Mouse (Mus musculus) megakaryocyte-erythroid progenitor cell, adult 5 weeks (primary cell): ENCODE data around the gene Tas1r3. TPM values are rescaled to one million over a fixed set of nuclear protein-coding genes. Genes with fewer than 3 reads are reported as not detected.

Source experiments
- polyA plus RNA-seq: library from polyadenylated mRNA; stranded (reverse); fragments of >175 nt; gene quantifications from 2 replicates; pipeline ENCODE4 v1.2.3, GENCODE M21; 2012

The Tas1r3 gene
- 0.14 and 0.22 TPM in 2 replicates for polyA plus RNA-seq

DNA sequence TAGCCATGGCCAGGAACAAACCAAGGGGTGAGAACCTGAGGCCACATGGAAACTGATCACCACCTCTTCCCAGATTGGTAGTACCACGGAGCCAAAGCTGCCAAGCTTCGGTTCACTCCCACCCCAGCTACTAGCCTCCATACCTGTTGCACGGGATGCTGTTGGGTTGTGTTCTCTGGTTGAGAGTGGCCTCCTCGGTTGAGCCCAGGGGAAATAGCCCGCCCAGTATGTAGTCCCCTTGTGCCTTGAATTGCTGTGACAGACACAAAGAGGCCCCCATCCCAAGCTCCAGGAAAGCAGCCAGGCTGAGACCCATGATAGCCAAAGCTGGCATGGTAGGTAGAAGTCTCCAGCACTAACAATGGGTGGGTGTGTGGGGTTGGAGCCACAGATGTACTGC, at the start of gene Tas1r3:
Gene Tas1r3, minus strand, starts transcription at position 362 of the 400 bp plus-strand sequence.

DNA sequence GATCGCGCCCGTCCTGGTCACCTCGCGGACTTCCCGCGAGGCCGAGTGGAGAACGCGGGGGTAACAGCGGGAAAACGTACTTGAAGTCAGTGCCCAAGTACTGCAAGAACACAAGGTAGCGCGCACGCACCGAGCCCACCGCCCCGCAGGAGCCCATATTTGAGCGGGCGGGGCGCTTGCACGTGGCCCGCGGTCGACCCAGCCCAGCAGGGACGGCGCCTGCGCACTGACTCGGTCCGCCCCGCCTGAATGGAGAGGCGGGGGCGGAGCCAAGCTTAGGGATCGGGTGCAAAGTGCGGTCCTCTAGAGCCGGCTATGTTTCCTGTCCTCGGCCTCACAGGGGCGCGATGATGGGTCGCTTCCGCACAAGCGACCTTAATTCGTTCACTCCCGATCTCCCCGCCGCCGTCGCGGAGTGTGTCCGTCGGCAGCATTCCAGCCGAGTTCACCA, 28.4 kb upstream of the Tas1r3 start, which contains the start of the genes Pusl1 and Acap3:
Gene Pusl1, minus strand, starts transcription at position 231 of the 451 bp plus-strand sequence.
Gene Acap3, plus strand, starts transcription at position 272 of the 451 bp plus-strand sequence.

DNA sequence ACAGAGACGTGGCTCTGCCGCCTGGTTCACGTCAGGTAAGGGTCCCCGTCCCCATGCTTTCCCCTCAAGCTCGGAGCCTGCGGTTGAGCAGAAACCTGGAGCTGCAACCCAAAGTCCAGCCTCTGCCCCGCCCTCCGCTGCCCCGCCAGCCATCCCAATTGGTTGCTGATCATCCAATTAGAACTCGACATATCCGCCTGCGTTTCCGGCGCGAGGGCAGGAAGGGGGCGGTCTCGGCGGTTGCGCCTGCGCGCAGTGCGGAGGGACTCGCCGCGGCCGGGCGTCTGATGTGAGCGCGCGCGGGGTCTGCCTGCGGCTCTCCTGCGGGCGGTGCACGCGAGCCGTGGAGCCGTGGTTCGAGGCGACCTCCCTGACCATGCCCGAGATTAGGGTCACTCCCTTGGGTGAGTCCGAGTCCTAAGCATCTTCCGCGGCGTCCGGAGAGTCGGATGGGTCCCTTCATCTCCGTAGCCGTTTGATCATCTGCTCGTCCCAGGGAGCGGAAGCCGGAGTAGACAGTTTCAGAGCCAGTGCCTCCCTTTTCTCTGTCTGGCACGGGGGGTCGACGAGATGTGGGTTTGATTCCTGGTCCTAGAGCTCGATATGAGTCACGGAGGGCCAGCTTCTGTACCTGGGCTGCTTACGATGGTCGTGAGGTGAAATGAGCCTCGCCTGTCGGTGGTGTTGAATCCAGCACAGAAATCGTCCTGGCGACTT, 6.3 kb upstream of the Tas1r3 start, which contains the start of the genes Cptp and Ints11:
Gene Cptp, minus strand, starts transcription at position 124 of the 717 bp plus-strand sequence.
Gene Ints11, plus strand, starts transcription at position 230 of the 717 bp plus-strand sequence.

DNA sequence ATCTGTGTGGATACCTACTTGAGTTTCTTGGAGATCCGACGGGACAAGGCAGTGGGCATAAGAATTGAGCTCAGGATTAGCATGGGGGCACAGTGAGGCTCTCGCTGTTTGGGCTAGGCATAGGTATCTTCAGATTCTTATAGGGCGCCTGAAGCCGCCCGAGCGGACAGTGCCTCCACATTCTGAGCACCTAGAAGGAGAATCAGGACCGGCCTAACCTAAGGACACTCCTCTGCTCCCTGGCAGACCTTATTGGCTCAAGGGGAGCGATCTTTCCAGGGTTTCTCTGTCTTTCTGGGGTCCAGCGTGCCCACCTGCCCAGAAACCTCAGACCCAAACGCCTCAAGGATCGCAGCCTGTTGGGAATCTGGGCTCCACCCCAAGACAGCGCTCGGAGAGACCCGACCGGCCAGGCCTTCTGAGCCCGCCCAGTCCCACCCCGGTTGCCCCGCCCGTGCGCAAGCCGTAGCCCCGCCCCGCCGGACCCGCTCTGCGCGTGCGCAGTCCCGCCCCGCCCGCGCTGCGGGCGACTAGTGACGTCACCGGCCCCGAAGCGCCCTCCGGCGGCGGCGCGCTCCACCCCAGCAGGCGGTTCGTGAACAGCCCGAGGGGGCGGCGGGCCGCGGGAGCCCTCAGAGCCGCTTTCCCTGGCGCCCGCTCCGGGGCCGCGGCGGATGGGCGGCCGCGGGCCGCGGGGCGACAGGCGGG, 16.1 kb downstream of the Tas1r3 start, which contains the start of gene Dvl1:
Gene Dvl1, plus strand, starts transcription at position 532 of the 708 bp plus-strand sequence.

DNA sequence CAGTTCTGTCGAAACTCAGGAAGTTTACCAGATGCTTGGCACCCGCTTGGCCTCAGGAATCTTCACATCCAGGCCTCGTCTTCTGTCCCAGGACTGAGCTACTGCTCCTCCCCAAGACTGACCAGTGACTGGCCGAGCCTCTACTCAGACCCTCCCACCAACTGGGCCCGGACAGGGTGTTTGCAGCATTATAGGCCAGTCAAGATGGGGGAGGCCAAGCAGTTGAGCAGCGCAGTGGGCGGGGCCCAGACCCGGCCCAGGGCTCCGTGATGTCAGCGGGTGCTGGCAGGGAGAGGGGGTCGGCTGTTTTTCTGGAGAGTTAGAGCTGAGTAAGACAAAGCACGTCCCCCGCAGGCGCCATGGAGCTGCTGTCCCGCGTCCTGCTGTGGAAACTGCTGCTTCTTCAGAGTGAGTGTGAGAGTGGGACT, 23.7 kb downstream of the Tas1r3 start, which contains the start of gene Mxra8:
Gene Mxra8, plus strand, starts transcription at position 198 of the 428 bp plus-strand sequence.

DNA sequence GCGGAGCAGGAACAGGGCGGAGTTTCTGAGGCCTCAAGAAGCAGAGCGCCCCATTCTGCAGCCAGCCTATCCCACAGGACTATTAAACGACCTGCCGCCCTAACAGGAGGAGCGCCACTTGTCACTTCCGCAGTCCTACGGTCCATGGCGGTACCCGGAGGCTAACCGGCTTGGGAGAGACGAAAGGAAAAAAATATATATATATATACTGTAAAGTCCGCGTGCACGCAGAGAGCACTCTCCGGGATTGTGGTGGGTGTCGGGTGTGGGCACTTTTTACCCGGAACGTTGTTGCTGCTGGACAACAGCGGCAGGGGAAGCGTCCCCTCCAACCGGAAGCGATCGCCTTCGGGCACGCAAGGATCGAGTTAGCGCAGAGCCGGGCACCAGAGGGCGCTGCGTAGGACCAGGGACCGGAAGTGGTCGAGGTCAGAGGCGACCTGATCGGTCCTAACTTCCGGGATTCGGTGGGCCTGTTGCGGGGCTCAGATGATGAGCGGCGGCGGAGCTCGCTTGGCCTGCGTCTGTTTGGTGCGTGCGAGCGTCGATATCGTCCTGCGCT, 31.9 kb downstream of the Tas1r3 start, which contains the start of gene Aurkaip1:
Gene Aurkaip1, plus strand, starts transcription at position 68 of the 562 bp plus-strand sequence.

DNA sequence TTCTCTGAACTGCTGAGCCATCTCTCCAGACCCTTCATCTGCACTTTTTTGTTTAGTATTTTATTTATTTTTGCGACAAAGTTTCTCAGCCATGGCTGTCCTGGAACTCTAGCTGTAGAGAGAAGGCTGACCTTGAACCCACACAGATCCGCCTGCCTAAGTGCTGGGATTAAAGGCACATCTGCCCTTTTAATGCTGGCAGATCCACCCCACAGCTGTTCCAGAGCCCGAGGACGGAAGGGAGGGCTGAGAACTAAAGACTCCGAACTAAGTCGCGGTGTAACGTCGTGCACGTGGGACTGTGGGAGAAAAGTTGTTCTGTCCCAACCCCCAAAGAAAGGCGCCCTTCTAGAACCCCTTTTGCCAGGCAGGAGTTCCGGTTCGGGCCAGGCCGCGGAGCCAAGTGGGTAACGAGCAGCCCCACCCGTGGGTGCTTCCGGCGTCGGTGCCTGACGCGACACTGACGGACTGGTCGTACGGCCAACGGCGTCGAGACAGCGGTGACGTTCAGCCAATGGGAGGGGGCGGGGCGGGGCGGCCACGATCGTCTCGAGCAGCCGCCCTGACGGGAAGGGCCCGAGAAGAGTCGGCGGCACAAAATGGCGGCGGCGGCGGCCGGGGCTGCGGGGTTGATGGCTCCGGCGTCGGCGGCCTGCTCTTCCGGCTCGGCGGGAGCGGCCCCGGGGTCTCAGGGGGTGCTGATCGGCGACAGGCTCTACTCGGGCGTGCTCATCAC, 51.1 kb downstream of the Tas1r3 start, which contains the start of gene Ccnl2:
Gene Ccnl2, plus strand, starts transcription at position 561 of the 736 bp plus-strand sequence.

Other genes starting within 250 kb of the Tas1r3 start
- gene Cdk11b, start 238.5 kb downstream of the Tas1r3 start, polyA plus RNA-seq, result 99.3 and 148 TPM in 2 replicates
- gene Gm10563, start 218.0 kb downstream of the Tas1r3 start, polyA plus RNA-seq, result not detected in 2 replicates
- 1.5 TPM in 2 replicates for gene Mmp23, start 210.0 kb downstream of the Tas1r3 start, polyA plus RNA-seq
- gene Mib2, start 194.2 kb downstream of the Tas1r3 start, polyA plus RNA-seq, result 55.6 and 61.6 TPM in 2 replicates
- gene Fndc10, start 169.0 kb downstream of the Tas1r3 start, polyA plus RNA-seq, result 5.3 and 7.8 TPM in 2 replicates
- gene Ssu72, start 158.6 kb downstream of the Tas1r3 start, polyA plus RNA-seq, result 48.9 and 53.6 TPM in 2 replicates
- gene Tmem240, start 128.6 kb downstream of the Tas1r3 start, polyA plus RNA-seq, result 0.53 and 1.3 TPM in 2 replicates
- gene Atad3a, start 102.3 kb downstream of the Tas1r3 start, polyA plus RNA-seq, result 56.6 and 80.5 TPM in 2 replicates
- gene Vwa1, start 88.7 kb downstream of the Tas1r3 start, polyA plus RNA-seq, result 0.02 and 0.09 TPM in 2 replicates
- gene Tmem88b, start 77.5 kb downstream of the Tas1r3 start, polyA plus RNA-seq, result not detected in 2 replicates
- 0.04 TPM in 1 of 2 replicates, not detected in the other for gene Ankrd65, start 72.9 kb downstream of the Tas1r3 start, polyA plus RNA-seq
- 16.8 and 21.1 TPM in 2 replicates for gene Mrpl20, start 60.5 kb downstream of the Tas1r3 start, polyA plus RNA-seq
- gene Ccnl2, start 50.9 kb downstream of the Tas1r3 start, polyA plus RNA-seq, result 31.6 and 49.6 TPM in 2 replicates
- 234 and 261 TPM in 2 replicates for gene Aurkaip1, start 32.1 kb downstream of the Tas1r3 start, polyA plus RNA-seq
- 0.96 TPM in 1 of 2 replicates, not detected in the other for gene Mxra8, start 23.7 kb downstream of the Tas1r3 start, polyA plus RNA-seq
- 103 and 130 TPM in 2 replicates for gene Dvl1, start 16.0 kb downstream of the Tas1r3 start, polyA plus RNA-seq
- gene Cptp, start 6.1 kb upstream of the Tas1r3 start, polyA plus RNA-seq, result 2.0 and 2.1 TPM in 2 replicates
- gene Ints11, start 6.2 kb upstream of the Tas1r3 start, polyA plus RNA-seq, result 14.7 and 15.3 TPM in 2 replicates
- 177 and 183 TPM in 2 replicates for gene Pusl1, start 28.4 kb upstream of the Tas1r3 start, polyA plus RNA-seq
- 39.0 and 51.7 TPM in 2 replicates for gene Acap3, start 28.5 kb upstream of the Tas1r3 start, polyA plus RNA-seq
- gene Ube2j2, start 80.5 kb upstream of the Tas1r3 start, polyA plus RNA-seq, result 133 and 159 TPM in 2 replicates
- 287 and 293 TPM in 2 replicates for gene C1qtnf12, start 99.0 kb upstream of the Tas1r3 start, polyA plus RNA-seq
- gene B3galt6, start 129.3 kb upstream of the Tas1r3 start, polyA plus RNA-seq, result 4.0 and 5.1 TPM in 2 replicates
- gene Sdf4, start 129.5 kb upstream of the Tas1r3 start, polyA plus RNA-seq, result 50.9 and 58.4 TPM in 2 replicates
- gene Tnfrsf4, start 150.5 kb upstream of the Tas1r3 start, polyA plus RNA-seq, result 0.81 and 2.3 TPM in 2 replicates
- gene Tnfrsf18, start 162.8 kb upstream of the Tas1r3 start, polyA plus RNA-seq, result 4.2 and 7.2 TPM in 2 replicates
- not detected in 2 replicates for gene Ttll10, start 196.1 kb upstream of the Tas1r3 start, polyA plus RNA-seq
- gene 9430015G10Rik, start 246.6 kb upstream of the Tas1r3 start, polyA plus RNA-seq, result 9.0 and 10.3 TPM in 2 replicates